Mouse (Mus musculus) heart, postnatal 0 days (tissue): ENCODE data around the gene Spaca6. TPM values are rescaled to one million over a fixed set of nuclear protein-coding genes. Genes with fewer than 3 reads are reported as not detected.

Source experiments
- ATAC-seq: fragments of 200-750 bp; cut with Nextera tagmentation; 2 replicates; pipeline ENCODE4 v1.8.0; 2017; ENCODE audit warnings: low read depth, moderate number of reproducible peaks, moderate library complexity; ENCODE audit not compliant: insufficient read depth
- DNase-seq: peaks from one replicate; pipeline ENCODE4 v3.0.0-alpha.2; 2016; ENCODE audit warnings: low spot score
- H3K27ac ChIP-seq: fragments of 300-500 bp; sonication (generic); 2 replicates; pipeline ENCODE4 v1.5.1; 2014; ENCODE audit warnings: low read depth, mild to moderate bottlenecking
- H3K27me3 ChIP-seq: fragments of 300-500 bp; sonication (generic); 2 replicates; pipeline ENCODE4 v1.6.1; 2014; ENCODE audit warnings: low read length, mixed read lengths; ENCODE audit not compliant: control insufficient read depth, insufficient read depth
- H3K36me3 ChIP-seq: fragments of 300-500 bp; sonication (generic); replicated peaks from 2 replicates; pipeline ENCODE4 v1.6.1; 2014; ENCODE audit warnings: low read length, mixed read lengths; ENCODE audit not compliant: control insufficient read depth, insufficient read depth
- H3K4me1 ChIP-seq: fragments of 300-500 bp; sonication (generic); 2 replicates; pipeline ENCODE4 v1.6.1; 2014; ENCODE audit warnings: antibody characterized with exemption; ENCODE audit not compliant: control insufficient read depth, insufficient read depth
- H3K4me2 ChIP-seq: fragments of 300-500 bp; sonication (generic); 2 replicates; pipeline ENCODE4 v1.6.1; 2014; ENCODE audit warnings: low read depth, mild to moderate bottlenecking, low read length, moderate library complexity
- H3K4me3 ChIP-seq: fragments of 300-500 bp; sonication (generic); 2 replicates; pipeline ENCODE4 v1.5.1; 2014; ENCODE audit warnings: low read depth, low read length
- H3K9ac ChIP-seq: fragments of 300-500 bp; sonication (generic); replicated peaks from 2 replicates; pipeline ENCODE4 v1.6.1; 2014; ENCODE audit warnings: low read depth, low read length, mixed read lengths
- H3K9me3 ChIP-seq: fragments of 300-500 bp; sonication (generic); replicated peaks from 2 replicates; pipeline ENCODE4 v1.6.1; 2016; ENCODE audit warnings: low read length; ENCODE audit not compliant: control insufficient read depth
- CTCF ChIP-seq: IDR thresholded peaks from 2 replicates; pipeline ENCODE4 v1.5.1; 2016; ENCODE audit warnings: antibody characterized with exemption, control low read depth, low read depth
- EP300 ChIP-seq: IDR thresholded peaks from 2 replicates; pipeline ENCODE4 v1.6.1; 2016; ENCODE audit warnings: antibody characterized with exemption, low read depth
- WGBS: fragments of 180-500 bp; shearing (Covaris S2); extraction: QIAGEN DNeasy Blood & Tissue Kit; methylation state at CpG from one replicate; pipeline ENCODE4 v1.1.7; 2014; 5-methylcytosine and 5-hydroxymethylcytosine counted together
- polyA plus RNA-seq: library from polyadenylated mRNA; unstranded; fragments of >200 nt; fragmentation: Nextera tagmentation; extraction: Ambion mirVana; gene quantifications from 2 replicates; pipeline ENCODE4 v1.2.1, GENCODE M21; 2015
- total RNA-seq: library from RNA; depleted of rRNA; stranded (reverse); fragments of >200 nt; gene quantifications from 2 replicates; pipeline ENCODE4 v1.2.3, GENCODE M21; 2014; ENCODE audit warnings: low replicate concordance

Gene Spaca6
- total and polyA plus RNA-seq, 2 experiments from 2014 or later, result 1.6 to 9.2 TPM

- ATAC-seq, result no peak
- 62% methylated on average over 2 of the region's 2 CpGs for WGBS
- H3K4me2 ChIP-seq, result no peak overlapping the region
Observed at GRCm38 (mm10) chr17:17870892-17871550, 44.1 kb downstream of the Spaca6 start.

GRCm38 (mm10) chr17:17871697-17872096 lies 44.7 kb downstream of the Spaca6 start:
- Histone ChIP-seq H3K9me3 (no peaks in the 10 kb centered on the region), H3K4me1 (no peaks in the 10 kb centered on the region), H3K27ac (no peak overlapping the region), H3K36me3 (no peaks in the 10 kb centered on the region), H3K27me3 (no peaks in the 10 kb centered on the region), H3K9ac (no peak overlapping the region), H3K4me2 (no peak overlapping the region), H3K4me3 (no peak overlapping the region)
- DNase-seq (no peak), ATAC-seq (no peak)
- 68% methylated on average over 2 of the region's 2 CpGs for WGBS
- TF ChIP-seq EP300 (no peak), CTCF (no peak)

More at GRCm38 (mm10) chr17:17870892-17871550, 44.1 kb downstream of the Spaca6 start:
- TF ChIP-seq CTCF (no peak), EP300 (no peak)
- Histone ChIP-seq H3K4me3 (no peak overlapping the region), H3K4me1 (no peaks in the 10 kb centered on the region), H3K9me3 (no peaks in the 10 kb centered on the region), H3K36me3 (no peaks in the 10 kb centered on the region), H3K27ac (no peak overlapping the region), H3K9ac (no peak overlapping the region), H3K27me3 (no peaks in the 10 kb centered on the region)
- DNase-seq, result no peak

GRCm38 (mm10) chr17:17879347-17879746 lies 52.4 kb downstream of the Spaca6 start:
- H3K4me1 ChIP-seq, result no peaks in the 10 kb centered on the region
- TF ChIP-seq CTCF (no peak), EP300 (no peak)
- no peak overlapping the region for H3K27ac ChIP-seq
- no peak overlapping the region for H3K4me3 ChIP-seq
- no peak overlapping the region for H3K4me2 ChIP-seq
- no peaks in the 10 kb centered on the region for H3K36me3 ChIP-seq
- H3K9me3 ChIP-seq, result no peaks in the 10 kb centered on the region
- 67% methylated on average over 1 of the region's 1 CpGs for WGBS
- H3K9ac ChIP-seq, result no peak overlapping the region
- no peaks in the 10 kb centered on the region for H3K27me3 ChIP-seq
- DNase-seq, result no peak
- no peak for ATAC-seq

- Histone ChIP-seq H3K9me3 (no peaks in the 10 kb centered on the region), H3K36me3 (no peaks in the 10 kb centered on the region), H3K4me1 (no peaks in the 10 kb centered on the region), H3K4me3 (no peak overlapping the region), H3K27me3 (no peaks in the 10 kb centered on the region), H3K9ac (no peak overlapping the region), H3K27ac (no peak overlapping the region), H3K4me2 (no peak overlapping the region)
- WGBS, result 70% methylated on average over 3 of the region's 3 CpGs
- no peak for DNase-seq
- no peak for ATAC-seq
- TF ChIP-seq CTCF (no peak), EP300 (no peak)
Observed at GRCm38 (mm10) chr17:17882672-17883071, 55.7 kb downstream of the Spaca6 start.

- H3K4me1 ChIP-seq, result no peaks in the 10 kb centered on the region
- no peak within 1 kb of the TSS for H3K4me2 ChIP-seq
- H3K9me3 ChIP-seq, result no peaks in the 10 kb centered on the region
- DNase-seq, result no peak
- no peak within 1 kb of the TSS for H3K9ac ChIP-seq
- no peaks in the 10 kb centered on the region for H3K27me3 ChIP-seq
- no peak within 1 kb of the TSS for H3K27ac ChIP-seq
- no peak for ATAC-seq
- no peak within 1 kb of the TSS for H3K4me3 ChIP-seq
- TF ChIP-seq EP300 (no peak), CTCF (no peak)
- no peaks in the 10 kb centered on the region for H3K36me3 ChIP-seq
- 57% methylated on average over 1 of the region's 1 CpGs for WGBS
Observed at GRCm38 (mm10) chr17:17883840-17884239, 56.9 kb downstream of the Spaca6 start, which contains the start of gene Fpr1. Gene Fpr1, minus strand, starts transcription at chr17:17883940.

GRCm38 (mm10) chr17:17887774-17888248 lies 60.9 kb downstream of the Spaca6 start, which contains the start of the genes Fpr2 and Fpr3:
Gene Fpr2, plus strand, starts transcription at chr17:17887824.
Gene Fpr3, plus strand, starts transcription at chr17:17887852.
- no peak for DNase-seq
- no peak within 1 kb of the TSS for H3K27ac ChIP-seq
- no peaks in the 10 kb centered on the region for H3K36me3 ChIP-seq
- no peaks in the 10 kb centered on the region for H3K9me3 ChIP-seq
- WGBS, result 35% methylated on average over 1 of the region's 1 CpGs
- no peak for ATAC-seq
- no peaks in the 10 kb centered on the region for H3K4me1 ChIP-seq
- H3K9ac ChIP-seq, result no peak within 1 kb of the TSS
- TF ChIP-seq EP300, result no peak
- no peak for TF ChIP-seq CTCF
- no peaks in the 10 kb centered on the region for H3K27me3 ChIP-seq
- H3K4me3 ChIP-seq, result no peak within 1 kb of the TSS
- no peak within 1 kb of the TSS for H3K4me2 ChIP-seq
